Mouse (Mus musculus): ENCODE measurements around the gene Tm7sf3. TPM values are rescaled to one million over a fixed set of nuclear protein-coding genes. Genes with fewer than 3 reads are reported as not detected.
"Not testable (repeated sequence)": the region's sequence is repeated elsewhere in the genome, so short reads cannot be mapped to it uniquely, and the experiment has no call there.

Tm7sf3 gene
- total RNA-seq, 4 experiments from 2014 or later: 46.1 to 69.9 (median 58.5) TPM

DNA sequence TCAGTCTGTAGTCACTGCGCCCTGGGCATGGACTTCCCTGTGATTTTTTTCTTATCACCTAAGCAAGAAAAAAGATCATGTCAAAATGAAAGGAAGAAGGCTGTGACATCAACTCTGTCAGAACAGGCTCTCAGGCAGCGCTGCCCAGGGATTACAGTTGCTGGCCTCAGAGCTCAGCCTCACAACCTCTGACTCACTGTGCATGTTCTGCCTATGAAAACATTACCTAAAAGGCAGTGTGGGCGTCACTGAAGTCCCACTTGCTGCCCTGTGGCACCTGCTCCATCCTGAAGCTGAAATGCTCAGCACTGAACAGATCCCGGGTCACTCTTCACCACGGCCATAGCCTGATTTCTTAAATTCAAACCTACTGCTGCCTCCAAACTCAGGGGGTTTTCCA lies 29.9 kb downstream of the Tm7sf3 start:
- no peak for DNase-seq

DNA sequence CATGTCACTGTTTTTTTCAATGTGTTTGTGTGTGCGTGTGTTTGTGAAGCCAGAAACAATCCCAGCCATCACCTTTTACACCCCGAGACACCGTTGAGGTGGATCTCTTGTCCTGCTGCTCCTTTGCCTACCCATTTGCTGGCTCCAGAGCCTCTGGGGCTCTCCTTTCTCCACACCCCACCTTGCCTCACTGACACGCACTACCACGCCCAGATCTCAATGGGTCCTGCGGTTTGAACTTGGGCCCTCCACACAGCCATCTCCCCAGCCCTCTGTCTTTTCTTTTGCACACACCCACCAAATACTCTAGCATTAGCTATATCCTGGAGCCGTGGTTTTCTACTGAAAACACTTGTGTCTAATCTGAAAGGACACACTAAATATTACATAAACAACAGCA lies 30.7 kb downstream of the Tm7sf3 start:
- DNase-seq: no peak

DNA sequence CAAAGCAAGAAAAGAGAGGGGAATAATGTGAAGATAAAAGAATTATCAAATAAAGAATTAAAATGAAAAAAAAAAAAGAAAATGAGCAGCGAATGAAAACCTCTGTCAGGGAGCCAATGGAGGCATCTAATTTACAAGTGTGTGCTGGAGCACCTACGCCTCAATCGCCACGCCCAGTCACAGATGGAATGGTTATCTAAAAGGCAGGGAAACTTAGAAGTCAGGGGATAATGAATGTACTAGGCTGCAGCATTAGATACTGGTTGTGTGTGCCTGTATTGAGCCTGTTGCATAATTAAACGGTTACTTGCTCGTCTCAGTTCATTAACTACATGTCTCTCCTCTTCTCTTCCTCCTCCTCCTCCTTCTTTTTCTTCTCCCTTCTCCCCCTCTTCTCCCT lies 31.2 kb downstream of the Tm7sf3 start:
- no peak for DNase-seq

DNA sequence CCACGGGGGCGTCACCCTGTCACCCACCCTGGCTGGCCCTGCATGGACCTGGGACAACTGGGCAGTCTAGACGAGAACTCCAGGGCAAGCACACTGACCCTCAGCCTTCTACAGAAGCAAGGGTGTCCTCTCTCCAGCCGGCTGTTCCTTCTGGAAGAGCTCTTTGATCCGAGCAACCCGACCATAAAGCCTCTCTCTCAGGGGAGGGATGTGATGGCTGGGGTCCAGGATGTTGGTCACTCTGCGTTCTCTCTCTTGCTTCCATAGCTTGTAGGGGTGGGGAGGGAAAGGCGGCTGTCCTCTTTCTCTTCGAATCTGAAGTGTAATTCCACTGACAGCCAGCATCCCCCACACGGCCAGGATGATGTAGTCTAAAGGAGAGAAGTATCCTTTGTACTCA lies 39.0 kb downstream of the Tm7sf3 start:
- DNase-seq: no peak

DNA sequence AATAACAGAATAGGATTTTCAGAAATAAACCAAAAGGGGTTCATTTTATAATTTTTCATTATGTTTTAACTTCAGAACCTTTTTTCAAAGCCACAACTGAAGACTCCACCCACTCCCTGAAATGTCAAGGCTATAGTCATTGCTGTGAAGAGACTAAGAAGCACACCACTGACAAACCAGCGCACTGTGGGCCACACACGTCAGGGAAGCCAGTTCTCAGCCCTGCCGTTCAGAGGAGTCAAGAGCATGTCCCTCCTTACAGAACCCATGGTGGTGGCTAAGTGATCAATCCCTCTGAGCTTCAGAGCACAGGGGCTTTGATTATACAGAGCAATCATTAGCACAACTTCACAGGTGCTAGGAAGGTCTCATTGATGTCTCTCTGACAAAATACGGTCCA lies 40.0 kb downstream of the Tm7sf3 start:
- peak; percentile 40 for DNase-seq

DNA sequence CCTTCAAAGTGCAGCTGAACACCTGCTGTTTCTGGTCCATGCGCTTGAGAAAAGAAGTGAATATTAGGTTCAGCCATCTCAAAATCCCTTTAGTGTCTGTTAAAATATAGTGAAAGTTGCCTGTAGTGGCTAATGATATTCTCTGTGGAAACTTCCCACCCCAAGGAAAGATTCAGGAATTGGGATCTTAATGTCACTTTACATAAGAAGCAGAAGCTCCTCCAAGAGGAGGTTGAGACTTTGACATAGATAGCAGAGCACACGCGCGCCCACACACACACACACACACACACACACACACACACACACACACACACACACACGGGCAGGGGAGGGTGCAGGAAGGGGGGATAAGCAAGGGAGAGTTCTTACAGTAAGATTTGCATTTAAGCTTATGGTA lies 57.5 kb downstream of the Tm7sf3 start:
- DNase-seq: no peak

DNA sequence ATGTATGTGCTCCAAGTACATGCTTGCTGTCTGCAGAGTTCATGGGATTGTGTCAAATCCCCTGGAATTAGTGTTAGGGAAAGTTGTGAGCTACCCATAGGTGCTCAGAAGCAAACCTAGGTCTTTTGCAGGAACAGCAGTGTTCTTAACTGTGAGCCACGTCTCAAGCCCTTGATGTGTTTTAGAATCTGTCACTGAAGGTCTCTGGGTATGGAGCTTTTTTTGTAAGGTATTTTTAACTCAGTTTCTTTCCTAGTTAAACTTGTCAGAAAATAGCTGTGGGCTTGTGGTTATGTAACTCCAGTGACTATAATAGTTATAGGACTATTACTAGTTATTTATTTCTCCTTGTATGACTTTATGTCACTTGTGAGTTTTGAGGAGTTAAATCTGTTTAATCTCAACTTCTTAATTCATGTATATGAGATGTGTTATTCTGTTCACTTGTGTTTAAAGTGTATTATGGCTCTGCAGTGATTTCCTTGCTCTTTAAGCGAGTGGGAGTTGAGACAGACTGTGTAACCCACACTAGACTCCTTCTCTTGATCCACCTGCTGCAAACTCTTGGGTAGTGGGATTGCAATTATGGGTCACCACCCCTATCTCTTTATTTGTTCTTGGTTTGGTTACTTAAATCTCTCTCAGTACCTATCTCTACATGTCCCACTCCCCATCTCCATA lies 59.1 kb downstream of the Tm7sf3 start:
- DNase-seq: no peak

DNA sequence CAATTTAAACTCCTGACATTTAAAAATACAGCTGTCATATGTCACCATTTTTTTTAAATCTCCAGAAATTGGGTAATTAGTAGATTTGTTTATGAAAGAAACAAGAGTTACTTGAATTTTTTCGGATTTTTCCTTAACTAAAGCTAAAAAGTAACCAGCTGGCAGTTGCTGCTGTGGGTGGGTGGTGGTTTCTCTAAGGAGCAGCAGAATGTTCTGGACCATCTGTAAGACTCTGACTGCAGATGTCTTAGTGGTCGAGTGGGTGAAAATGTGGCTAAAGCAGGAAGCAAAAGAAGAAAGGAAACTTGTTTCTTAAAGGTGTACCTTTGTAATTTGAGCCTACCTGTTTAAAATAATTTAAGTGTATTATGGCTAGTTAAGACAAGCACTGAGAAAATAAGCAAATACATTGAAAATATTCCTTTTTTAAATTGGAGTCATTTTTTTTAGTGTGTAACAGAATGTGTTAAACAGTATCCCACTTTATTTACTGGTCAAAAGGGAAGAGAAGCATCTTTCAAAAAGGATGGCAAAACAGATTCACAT lies 62.2 kb downstream of the Tm7sf3 start:
- DNase-seq: no peak

DNA sequence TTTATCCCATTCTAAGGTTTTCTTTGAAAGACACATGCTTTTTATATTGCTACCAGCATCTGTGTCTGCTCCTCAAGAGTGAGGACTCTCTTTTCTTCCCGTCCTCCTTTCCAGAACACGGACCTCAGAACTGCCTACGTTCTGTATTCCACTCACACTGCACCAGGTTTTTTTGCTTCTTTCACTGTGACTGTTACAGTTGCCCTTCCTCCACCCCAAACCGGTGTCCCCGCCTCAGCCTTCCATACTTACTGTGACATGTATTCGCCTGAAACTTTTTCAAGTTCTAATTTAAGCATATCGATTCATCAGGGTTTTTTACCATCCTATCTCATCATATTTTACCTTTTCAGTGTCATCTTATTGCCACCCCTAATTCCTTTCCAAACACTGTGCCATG lies 64.0 kb downstream of the Tm7sf3 start:
- DNase-seq: peak; percentile 14

DNA sequence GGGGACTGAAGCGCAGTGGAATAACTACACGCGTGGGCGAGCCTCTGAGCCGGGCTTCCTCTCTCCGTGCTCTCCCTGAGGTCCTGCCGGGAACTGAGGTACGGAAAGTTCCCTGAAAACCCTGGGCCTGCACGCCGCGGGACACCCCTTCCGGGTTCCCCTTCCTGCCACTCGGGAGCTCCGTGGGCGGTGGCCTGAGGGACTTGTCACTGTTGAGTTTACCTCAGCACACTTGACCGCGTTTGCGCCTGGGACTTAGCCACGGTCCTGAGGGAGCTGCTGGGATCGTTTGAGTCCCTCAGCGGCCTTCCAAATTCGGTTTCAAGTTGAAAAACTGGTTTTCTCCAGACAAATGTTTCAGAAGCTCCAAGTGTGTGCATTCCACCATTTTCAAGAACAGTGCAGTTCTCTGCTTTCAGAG lies 64.5 kb downstream of the Tm7sf3 start:
- peak; percentile 71 for DNase-seq

DNA sequence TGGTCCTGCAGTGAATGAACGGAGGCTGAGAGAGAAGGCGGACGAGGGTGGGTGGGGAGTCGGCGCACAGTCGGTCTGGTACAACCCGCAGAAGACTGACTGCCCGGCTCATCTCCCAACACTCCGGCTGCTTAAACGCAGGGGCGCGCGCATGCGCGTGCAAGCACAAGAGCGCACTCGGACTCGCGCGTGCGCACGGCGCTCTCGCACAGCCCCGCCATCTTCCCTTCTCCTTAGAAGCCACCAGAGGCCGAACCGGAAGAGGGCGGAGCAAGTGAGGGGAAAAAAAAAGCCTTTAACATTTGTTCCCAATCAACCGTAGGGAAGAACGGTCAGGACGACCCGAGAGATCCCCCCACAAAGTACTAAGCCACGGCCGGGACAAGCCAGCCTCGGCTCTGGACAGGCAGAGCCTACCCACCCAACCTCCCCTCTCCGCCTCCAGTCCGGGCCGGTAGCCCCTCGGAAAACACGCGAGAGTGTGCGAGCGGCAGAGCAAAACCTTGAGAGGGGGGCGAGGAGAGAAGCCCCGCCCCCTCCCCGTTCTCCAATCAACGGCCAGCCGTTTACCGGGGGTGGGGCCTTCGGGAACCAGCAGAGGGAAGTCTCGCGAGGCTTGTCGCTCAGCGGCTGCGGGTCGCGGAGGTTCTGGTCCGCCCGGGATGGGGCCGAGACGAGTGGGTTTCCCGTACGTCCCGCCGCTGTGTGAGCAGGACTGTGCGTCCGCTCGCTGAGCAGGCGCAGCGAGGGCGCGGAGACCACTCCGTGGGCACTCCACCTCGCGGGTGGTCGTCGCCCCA lies 65.1 kb downstream of the Tm7sf3 start, which contains the start of gene Ints13:
TSS of gene Ints13 (minus strand) at position 526 of the 800 bp plus-strand sequence.
- peak; percentile 96 for DNase-seq

DNA sequence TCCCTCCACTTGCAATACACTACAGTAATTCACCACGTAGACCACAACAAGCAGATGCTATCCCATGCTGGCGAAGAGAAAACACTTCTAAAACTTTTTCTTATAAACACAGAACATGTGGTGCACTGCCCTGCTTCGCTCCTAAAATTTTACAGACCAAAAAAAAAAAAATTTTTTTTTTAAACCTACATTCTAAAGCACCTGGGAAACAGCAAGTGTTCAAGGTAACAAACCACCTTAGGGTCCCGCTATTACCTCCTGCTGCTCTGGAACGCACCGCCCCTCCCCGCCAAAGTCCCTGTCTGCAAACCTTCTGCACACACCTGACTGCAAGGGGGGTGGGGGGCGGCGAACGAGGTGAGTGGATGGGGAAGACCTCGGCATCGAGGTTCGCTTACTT lies 65.7 kb downstream of the Tm7sf3 start, which contains the start of gene Fgfr1op2:
TSS of gene Fgfr1op2 (plus strand) at position 301 of the 400 bp plus-strand sequence.
- no peak for DNase-seq

DNA sequence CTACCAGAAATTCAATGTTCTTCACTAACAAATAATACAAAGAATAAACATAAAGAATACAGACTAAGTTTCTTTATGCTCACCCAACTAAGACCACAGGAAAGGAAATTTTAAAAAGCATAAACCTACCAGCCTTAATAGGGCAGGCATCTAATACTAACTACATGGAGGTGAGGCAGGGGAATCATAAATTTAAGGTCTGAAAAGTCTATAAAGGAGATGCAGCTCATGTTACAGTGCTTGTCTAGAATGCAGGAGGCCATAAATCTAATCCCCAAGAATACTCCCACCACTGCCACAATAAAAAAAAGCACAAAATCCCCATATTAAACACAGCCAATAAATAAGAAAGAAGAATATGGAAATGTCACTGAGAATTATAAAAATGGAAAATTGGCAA lies 70.6 kb downstream of the Tm7sf3 start:
- DNase-seq: no peak

DNA sequence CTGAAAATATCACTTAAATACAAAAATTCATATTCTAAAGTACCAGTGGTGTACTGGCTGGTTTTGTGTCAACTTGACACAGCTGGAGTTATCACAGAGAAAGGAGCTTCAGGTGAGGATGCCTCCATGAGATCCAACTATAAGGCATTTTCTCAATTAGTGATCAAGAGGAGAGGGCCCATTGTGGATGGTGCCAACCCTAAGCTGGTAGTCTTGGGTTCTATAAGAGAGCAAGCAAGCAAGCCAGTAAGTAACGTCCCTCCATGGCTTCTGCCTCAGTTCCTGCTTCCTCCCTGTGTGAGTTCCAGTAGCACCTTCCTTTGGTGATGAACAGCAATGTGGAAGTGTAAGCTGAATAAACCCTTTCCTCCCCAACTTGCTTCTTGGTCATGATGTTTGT lies 80.2 kb downstream of the Tm7sf3 start:
- not testable (repeated sequence) for DNase-seq

Other genes with a start within 250 kb of the Tm7sf3 start
- 10 to 100 TPM; 40.3 to 45.9 (median 42.7) TPM for gene Itpr2, start 140.6 kb downstream of the Tm7sf3 start, total RNA-seq (2022)
- gene Fgfr1op2, start 65.6 kb downstream of the Tm7sf3 start, total RNA-seq (2022): 100 to 1,000 TPM in 3 of 4 experiments, 10 to 100 TPM in 1; 96.5 to 112 (median 105) TPM
- 10 to 100 TPM; 30.0 to 55.3 (median 40.2) TPM for gene Ints13, start 65.0 kb downstream of the Tm7sf3 start, total RNA-seq (2022)
- 10 to 100 TPM; 59.0 to 79.5 (median 69.0) TPM for gene Med21, start 277 bp downstream of the Tm7sf3 start, total RNA-seq (2022)
- gene Stk38l, start 82.2 kb upstream of the Tm7sf3 start, total RNA-seq (2022): 10 to 100 TPM; 24.0 to 26.8 (median 25.9) TPM
- gene Arntl2, start 153.2 kb upstream of the Tm7sf3 start, total RNA-seq (2022): 1 to 10 TPM; 1.6 to 6.4 (median 3.4) TPM
- not detected for gene Smco2, start 207.3 kb upstream of the Tm7sf3 start, total RNA-seq (2022)
- 100 to 1,000 TPM in 2 of 4 experiments, 10 to 100 TPM in 2; 80.0 to 138 (median 105) TPM for gene Ppfibp1, start 245.7 kb upstream of the Tm7sf3 start, total RNA-seq (2022)

Data from adrenal gland, adult 8-10 months (tissue).